Mouse (Mus musculus) brain, adult 2 months (tissue): ENCODE data around the gene Kctd21.

Experiments used
- DNase-seq: peaks from one replicate; pipeline ENCODE4 v3.0.0; 2011; ENCODE audit warnings: low read depth, low spot score

Kctd21 gene

DNA sequence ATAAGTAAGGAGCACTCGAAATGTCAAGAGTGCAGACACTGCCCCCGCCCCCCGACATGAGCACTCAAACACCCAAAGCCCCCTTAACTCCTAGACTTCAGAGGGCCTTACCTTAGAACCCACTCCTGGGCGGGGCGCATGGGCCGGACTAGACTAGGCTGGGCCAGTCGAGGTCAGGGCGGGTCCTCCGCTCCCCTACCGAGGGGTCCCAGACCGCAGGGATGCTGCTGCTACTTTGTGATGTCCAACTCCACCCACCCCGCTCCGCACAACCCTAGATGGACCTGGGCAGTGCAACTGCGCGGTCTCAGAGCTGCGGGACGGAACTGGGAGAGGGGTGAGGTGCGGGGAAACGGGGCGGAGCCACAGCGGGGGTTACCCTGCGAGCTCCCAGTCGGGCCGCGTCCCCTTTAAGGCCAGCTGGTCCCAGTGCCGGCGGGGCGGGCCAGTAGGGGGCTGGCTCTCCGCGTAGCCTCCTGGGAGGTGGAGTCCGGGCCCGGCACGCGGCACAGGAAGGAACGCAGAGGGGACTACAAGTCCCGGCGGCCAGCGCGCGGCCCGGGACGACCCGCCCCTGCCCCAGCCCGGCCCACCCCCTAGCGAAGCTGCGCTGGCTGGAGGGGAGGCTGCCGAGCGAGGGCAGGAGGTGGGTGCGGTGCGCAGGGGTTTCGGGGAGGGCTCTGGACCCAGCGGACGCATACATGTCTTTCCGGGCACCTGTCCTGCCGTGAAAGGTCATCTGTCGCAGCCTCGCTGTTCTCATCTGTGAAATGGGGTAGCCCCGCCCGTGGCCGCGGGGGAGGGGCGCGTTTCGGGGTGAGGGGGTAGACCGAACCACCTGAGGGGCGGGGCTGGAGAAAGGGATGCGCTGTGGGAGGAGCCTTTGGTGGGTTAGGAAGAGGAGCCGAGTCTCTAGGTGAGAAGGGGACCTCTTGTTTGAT is at the start of gene Kctd21, which contains the start of gene Usp35:
Gene Kctd21, plus strand, starts transcription at position 602 of the 941 bp plus-strand sequence.
Gene Usp35, minus strand, starts transcription at position 295 of the 941 bp plus-strand sequence.
- DNase-seq = peak; percentile 98

DNA sequence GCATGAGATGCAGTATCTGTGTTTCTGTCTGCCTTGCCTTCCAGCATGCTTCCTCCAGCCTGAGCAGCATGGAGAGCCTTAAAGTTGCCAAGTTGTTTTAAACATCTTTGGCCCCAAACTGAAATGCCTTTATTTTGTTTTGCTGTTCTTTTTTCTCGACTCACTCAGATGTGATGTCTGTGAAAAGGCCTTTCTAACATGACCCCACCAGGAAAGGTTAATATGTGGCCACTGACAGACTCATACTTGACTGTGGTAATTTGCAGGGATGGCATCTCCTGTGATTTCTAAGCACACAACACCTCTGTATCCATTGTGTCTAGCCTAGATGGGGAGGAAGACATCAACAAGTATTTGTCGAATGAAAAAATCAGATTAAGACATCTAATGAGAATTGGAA is 35.1 kb upstream of the Kctd21 start:
- DNase-seq = no peak

- peak; percentile 71 for DNase-seq
Measured at GRCm38 (mm10) chr7:97297466-97297865, 34.7 kb upstream of the Kctd21 start.

DNA sequence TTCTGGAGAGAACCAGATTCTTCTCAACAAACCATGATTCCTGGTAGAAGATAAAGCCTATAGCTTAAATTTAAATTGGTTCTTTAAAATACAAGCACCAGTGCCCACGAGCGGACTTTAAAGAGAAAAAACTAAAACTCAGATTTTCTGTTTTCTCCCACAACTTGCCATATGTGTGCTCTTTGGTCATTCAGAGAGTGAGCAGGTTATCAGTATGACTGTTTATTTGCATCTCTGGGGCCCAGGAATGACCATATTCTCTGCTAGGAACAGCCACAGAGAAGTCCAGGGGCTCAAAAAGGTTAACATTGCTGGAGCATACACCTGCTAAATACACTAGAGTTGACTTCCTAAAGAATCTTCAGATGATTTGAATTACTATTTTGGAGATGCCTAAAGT is 33.8 kb upstream of the Kctd21 start:
- no peak for DNase-seq

- DNase-seq = no peak
Measured at GRCm38 (mm10) chr7:97298943-97299342, 33.2 kb upstream of the Kctd21 start.

GRCm38 (mm10) chr7:97300914-97301313 is 31.2 kb upstream of the Kctd21 start:
- DNase-seq = no peak

DNA sequence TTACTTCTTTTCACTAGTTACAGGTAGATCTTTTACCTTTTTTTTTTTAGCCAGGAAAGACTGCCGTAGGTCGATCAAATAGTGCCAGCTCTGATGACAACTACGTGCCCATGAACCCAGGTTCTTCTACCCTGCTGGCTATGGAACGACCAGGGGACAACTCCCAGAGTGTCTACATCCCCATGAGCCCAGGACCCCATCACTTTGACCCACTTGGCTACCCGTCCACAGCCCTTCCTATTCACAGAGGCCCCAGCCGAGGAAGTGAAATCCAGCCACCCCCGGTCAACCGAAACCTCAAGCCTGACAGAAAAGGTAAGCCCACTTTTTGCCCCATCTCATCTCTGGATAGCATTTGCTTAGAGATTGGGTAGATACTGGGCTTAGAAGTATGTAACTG is 30.8 kb upstream of the Kctd21 start:
- DNase-seq = no peak

DNA sequence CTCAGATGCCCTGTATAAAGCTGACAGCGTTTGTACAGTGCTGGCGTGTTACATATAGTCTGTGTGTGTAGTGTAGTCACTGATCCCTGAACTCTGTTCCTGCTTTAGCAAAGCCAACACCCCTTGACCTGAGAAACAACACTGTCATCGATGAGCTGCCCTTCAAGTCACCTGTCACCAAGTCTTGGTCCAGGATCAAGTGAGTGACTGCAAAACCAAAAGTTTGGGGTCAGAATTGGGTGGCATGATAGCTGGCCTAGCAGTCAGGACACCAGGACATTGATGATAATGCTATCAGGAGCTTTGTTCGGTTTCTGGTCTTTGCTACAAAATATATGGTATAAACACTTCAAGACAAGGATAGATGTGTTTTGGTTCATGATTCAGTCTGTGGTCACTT is 29.9 kb upstream of the Kctd21 start:
- no peak for DNase-seq

DNA sequence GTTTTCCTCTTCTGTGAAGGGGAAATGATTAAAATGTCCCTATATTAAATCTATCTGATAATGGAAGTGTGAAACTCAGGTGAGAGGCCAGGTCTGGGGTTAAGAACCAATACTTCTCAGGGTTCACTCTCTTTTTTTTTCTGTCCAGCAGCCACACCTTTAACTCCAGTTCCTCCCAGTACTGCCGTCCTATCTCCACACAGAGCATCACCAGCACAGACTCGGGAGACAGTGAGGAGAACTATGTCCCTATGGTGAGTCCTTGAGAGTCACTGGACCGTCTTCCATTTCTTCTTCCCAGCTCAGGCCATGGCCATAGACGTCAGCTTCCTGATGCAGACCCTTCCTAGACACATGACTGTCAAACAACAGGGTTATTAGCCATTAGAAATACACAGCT is 29.3 kb upstream of the Kctd21 start:
- no peak for DNase-seq

DNA sequence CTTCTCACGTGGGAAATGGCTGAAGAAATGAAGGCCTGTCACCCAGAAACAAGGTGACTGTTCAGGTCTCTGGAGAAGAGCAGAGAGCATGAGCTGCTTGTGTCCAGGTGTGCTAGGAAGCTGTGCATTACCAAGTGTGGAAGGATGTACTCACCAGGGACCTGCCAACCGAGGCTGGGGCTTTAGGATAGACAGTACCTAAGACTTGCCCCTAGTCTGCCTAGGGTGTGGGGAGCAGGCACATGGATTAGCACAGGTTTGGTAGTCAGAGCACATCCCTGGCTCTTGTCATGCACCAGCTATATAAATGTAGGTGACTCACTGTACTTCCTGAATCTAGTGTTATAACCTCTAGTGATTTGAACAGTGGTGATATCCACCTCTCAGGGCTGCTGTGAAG is 28.5 kb upstream of the Kctd21 start:
- DNase-seq = no peak

DNA sequence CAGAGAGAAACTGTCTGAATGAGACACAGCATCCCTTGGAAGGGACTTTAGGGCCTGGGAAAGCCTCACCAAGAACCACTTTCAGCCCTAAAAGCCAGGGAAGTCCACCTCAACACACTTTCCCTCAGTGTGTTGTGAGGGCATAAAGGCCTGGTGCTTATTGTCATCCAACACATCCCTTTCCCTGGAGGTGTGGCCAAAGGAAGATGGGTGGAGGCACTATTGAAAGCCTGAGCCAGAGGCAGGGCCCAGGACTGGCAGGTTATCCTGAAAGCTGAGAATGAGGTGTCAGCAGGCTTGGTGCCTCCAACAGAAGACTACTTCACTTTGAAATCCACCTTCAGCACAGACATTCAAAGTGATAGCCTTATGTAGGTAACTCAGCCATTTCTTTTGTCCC is 27.7 kb upstream of the Kctd21 start:
- no peak for DNase-seq

DNA sequence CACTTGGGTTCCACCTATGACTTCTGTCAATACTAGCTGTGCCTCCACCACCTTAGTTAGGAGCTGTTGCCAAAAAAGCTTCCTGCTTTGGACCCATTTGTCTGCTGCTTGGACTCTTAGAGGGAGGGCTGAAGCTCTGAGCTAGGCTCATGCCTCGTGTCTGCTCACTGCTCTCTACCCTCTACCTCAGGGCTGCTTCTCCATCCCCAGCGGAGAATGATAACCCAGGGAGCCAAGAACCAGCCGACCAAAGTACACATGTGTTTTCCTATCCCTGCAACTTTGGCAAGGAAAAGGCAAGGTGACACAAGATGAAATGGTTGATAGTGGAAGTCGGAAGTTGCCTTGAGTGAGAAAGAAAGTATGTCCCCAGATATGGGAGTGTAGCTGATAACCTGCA is 26.9 kb upstream of the Kctd21 start:
- DNase-seq = no peak

- DNase-seq = no peak
Measured at GRCm38 (mm10) chr7:97306813-97307212, 25.3 kb upstream of the Kctd21 start.

- no peak for DNase-seq
Measured at GRCm38 (mm10) chr7:97307546-97307945, 24.6 kb upstream of the Kctd21 start.

GRCm38 (mm10) chr7:97309461-97310340 is 22.4 kb upstream of the Kctd21 start:
- DNase-seq = no peak

DNA sequence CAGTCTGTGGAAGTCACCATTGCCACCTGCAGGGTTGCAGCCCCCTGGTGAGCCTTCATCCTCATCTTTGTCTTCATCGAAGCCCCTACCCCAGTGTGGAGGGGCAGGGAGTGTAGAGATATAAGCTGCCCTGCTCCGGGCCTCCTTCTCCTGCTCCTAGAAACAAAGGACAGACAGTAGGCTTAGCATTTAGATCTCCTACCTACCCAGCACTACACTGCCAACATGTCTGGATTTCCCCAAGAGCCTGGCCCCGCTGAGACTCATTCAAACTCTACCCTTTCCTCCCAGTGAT is 21.8 kb upstream of the Kctd21 start:
- DNase-seq = no peak

DNA sequence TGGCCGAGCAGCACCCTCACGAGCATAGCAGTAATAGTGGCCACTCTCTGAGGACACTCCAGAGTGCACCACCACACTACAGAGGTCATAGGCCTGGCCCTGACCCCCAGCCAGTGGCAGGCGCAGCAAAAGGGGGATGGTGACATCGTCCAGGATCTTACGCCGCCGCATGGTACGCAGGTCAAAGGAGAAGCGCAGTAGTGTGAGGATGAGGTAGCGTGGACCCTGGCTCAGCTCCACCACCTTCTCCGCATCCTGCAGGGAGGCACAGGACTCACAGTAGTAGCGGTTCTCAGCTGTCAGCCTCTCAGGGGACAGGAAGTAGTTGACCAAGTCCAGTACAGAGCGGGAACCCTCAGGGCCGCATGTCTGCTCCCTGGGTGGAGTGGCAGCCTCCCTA is 20.5 kb upstream of the Kctd21 start:
- DNase-seq = no peak

GRCm38 (mm10) chr7:97312196-97312595 is 19.9 kb upstream of the Kctd21 start:
- no peak for DNase-seq

GRCm38 (mm10) chr7:97312856-97313255 is 19.3 kb upstream of the Kctd21 start:
- DNase-seq = no peak

DNA sequence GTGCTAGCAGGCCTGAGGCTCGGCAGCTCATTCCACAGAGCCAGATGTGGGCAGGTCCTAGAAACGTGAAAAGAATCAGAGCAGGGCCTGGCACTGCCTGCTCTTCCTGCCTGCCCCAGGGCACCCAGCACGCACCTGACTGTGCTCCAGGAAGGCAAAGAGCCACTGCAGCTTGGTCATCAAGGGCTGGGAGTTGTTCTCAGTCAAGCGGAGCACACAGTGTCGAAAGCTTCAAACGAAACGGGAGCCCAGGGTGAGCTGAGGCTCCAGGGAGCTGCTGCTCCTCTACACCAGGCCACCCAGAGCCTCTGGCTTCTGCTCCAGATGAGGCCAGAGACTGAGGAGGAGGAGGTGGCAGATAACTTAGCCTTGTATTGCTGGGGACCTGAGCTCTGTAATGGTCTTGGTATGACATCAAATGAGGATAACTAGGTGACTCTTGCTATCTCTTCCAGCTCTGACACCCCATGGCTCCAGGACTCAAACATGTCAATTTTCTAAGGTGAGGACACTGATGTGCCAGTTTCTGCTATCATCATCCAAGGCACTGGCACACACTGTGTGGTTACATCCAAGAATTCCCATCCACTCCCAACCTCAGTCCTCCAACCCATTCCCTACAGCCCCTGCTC is 18.6 kb upstream of the Kctd21 start:
- DNase-seq = no peak

DNA sequence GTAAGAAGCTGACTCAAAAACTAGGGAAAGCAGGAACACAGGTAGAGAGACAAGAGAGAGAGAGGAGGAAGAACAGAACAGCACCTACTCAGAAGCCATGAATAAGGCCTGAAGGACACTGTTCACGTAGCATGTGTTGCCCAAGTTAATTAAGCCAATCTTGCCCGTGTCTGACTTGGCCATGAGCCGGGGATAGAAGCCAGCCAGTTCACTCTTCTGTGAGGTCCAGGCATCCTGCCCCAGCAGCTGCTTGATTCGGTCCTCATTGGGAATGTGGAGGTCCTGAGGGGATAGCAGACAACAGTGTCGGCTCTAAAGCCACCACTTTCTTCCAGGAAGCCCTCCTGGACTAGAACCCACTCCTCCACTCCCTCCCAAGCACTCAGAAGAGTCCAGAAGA is 17.5 kb upstream of the Kctd21 start:
- DNase-seq = no peak

GRCm38 (mm10) chr7:97315656-97316055 is 16.5 kb upstream of the Kctd21 start:
- no peak for DNase-seq
